Mouse (Mus musculus) embryonic facial prominence, embryonic 15.5 days (tissue): Measurements from ENCODE around the gene Ccdc85b. TPM values are rescaled to one million over a fixed set of nuclear protein-coding genes. Genes with fewer than 3 reads are reported as not detected.

ENCODE experiments used
- ATAC-seq: fragments of 200-750 bp; cut with Nextera tagmentation; 2 replicates; pipeline ENCODE4 v1.8.0; 2017; ENCODE audit warnings: low read depth, moderate TSS enrichment; ENCODE audit not compliant: insufficient number of reproducible peaks, low FRiP score, low TSS enrichment
- H3K27ac ChIP-seq: fragments of 300-500 bp; sonication (generic); replicated peaks from 2 replicates; pipeline ENCODE4 v1.5.1; 2015; ENCODE audit warnings: mild to moderate bottlenecking, inconsistent platforms
- H3K27me3 ChIP-seq: fragments of 300-500 bp; sonication (generic); 2 replicates; pipeline ENCODE4 v1.6.1; 2015; ENCODE audit warnings: inconsistent platforms
- H3K36me3 ChIP-seq: fragments of 300-500 bp; sonication (generic); 2 replicates; pipeline ENCODE4 v1.6.1; 2015; ENCODE audit warnings: mild to moderate bottlenecking, inconsistent platforms
- H3K4me1 ChIP-seq: fragments of 300-500 bp; sonication (generic); 2 replicates; pipeline ENCODE4 v1.6.1; 2015; ENCODE audit warnings: inconsistent platforms
- H3K4me2 ChIP-seq: fragments of 300-500 bp; sonication (generic); replicated peaks from 2 replicates; pipeline ENCODE4 v1.6.1; 2015; ENCODE audit warnings: mild to moderate bottlenecking, inconsistent platforms
- H3K4me3 ChIP-seq: fragments of 300-500 bp; sonication (generic); replicated peaks from 2 replicates; pipeline ENCODE4 v1.5.1; 2015; ENCODE audit warnings: mild to moderate bottlenecking, inconsistent platforms
- H3K9ac ChIP-seq: fragments of 300-500 bp; sonication (generic); 2 replicates; pipeline ENCODE4 v1.6.1; 2015; ENCODE audit warnings: inconsistent platforms
- H3K9me3 ChIP-seq: fragments of 300-500 bp; sonication (generic); replicated peaks from 2 replicates; pipeline ENCODE4 v1.6.1; 2016; ENCODE audit warnings: inconsistent platforms
- WGBS: fragments of 180-500 bp; shearing (Covaris S2); methylation state at CpG from one replicate; pipeline ENCODE4 v1.1.7; 2015; 5-methylcytosine and 5-hydroxymethylcytosine counted together
- polyA plus RNA-seq: library from polyadenylated mRNA; unstranded; fragments of >200 nt; fragmentation: Nextera tagmentation; extraction: Ambion mirVana; gene quantifications from 2 replicates; pipeline ENCODE4 v1.2.1, GENCODE M21; 2015

The Ccdc85b gene
- polyA plus RNA-seq, 1 experiment from 2014 or later = 8.0 TPM

GRCm38 (mm10) chr19:5465037-5465436 is 7.3 kb upstream of the Ccdc85b start:
- Histone ChIP-seq H3K9ac (no peak overlapping the region), H3K4me3 (no peak overlapping the region), H3K36me3 (peaks cover 56% of the 10 kb centered on the region), H3K27me3 (no peaks in the 10 kb centered on the region), H3K27ac (no peak overlapping the region), H3K9me3 (no peaks in the 10 kb centered on the region), H3K4me2 (no peak overlapping the region), H3K4me1 (peaks cover 28% of the 10 kb centered on the region)
- ATAC-seq = no peak
- 95% methylated on average over 8 of the region's 8 CpGs for WGBS

- Histone ChIP-seq H3K4me3 (peak overlapping the region; percentile 31), H3K4me1 (peaks cover 32% of the 10 kb centered on the region), H3K36me3 (peaks cover 56% of the 10 kb centered on the region), H3K4me2 (peak overlapping the region; percentile 46), H3K27me3 (peaks cover 2% of the 10 kb centered on the region; the same call in 1 of the 2 replicates), H3K9me3 (no peaks in the 10 kb centered on the region), H3K27ac (peak overlapping the region; percentile 40), H3K9ac (peak overlapping the region; percentile 15; the same call in 1 of the 2 replicates)
- peak; percentile 29; the same call in 1 of the 2 replicates for ATAC-seq
- WGBS = 35% methylated on average over 15 of the region's 15 CpGs
Measured at GRCm38 (mm10) chr19:5463791-5464562, 6.3 kb upstream of the Ccdc85b start.

DNA sequence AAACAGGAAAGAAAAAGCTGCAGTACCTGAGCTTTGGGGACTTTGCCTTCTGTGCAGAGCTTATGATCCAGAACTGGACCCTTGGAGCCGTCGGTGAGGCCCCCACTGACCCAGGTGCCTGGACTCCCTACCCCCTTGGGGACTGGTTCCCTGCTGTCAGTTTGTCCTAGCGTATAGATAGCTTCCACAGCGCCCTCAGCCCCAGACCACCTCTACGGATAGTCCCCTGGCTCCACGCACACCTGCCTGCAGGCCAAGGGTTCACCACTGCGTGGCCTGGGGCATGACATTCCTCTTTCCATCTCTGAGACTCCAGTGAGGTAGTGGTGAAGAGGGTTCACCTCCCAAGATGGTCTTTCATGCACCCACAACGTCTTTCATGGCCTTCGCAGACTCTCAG is 5.5 kb upstream of the Ccdc85b start:
- Histone ChIP-seq H3K9ac (no peak overlapping the region), H3K27me3 (peaks cover 4% of the 10 kb centered on the region; the same call in 1 of the 2 replicates), H3K36me3 (peaks cover 56% of the 10 kb centered on the region), H3K4me2 (no peak overlapping the region), H3K9me3 (no peaks in the 10 kb centered on the region), H3K27ac (no peak overlapping the region), H3K4me1 (peaks cover 31% of the 10 kb centered on the region), H3K4me3 (no peak overlapping the region)
- no peak for ATAC-seq
- WGBS = 87% methylated on average over 9 of the region's 9 CpGs

DNA sequence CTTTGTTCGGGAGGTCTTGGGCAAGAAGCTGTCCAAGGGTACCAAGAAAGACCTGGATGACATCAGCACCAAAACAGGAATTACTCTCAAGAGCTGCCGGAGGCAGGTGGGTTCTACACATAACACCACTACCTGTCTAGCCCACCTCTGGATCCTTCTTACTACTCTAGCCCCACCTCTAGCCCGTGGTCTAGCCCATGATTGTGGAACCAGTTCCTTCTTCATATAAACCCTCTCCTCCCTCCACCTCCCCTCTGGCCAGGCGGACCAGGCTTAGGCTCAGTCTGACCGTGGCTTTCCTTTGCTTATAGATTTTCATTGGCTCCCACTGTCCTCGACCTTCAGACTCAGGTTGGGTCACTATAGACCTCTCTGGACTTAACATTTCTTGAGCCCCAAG is 3.7 kb upstream of the Ccdc85b start:
- Histone ChIP-seq H3K36me3 (peaks cover 40% of the 10 kb centered on the region), H3K9ac (0 out of 2 replicates have a peak overlapping the region, but pooled peaks have one; percentile 66), H3K27ac (no peak overlapping the region), H3K4me3 (peak overlapping the region; percentile 89), H3K27me3 (peaks cover 4% of the 10 kb centered on the region; the same call in 1 of the 2 replicates), H3K9me3 (no peaks in the 10 kb centered on the region), H3K4me1 (peaks cover 45% of the 10 kb centered on the region), H3K4me2 (peak overlapping the region; percentile 86)
- 84% methylated on average over 6 of the region's 6 CpGs for WGBS
- no peak for ATAC-seq

GRCm38 (mm10) chr19:5460465-5460911 is 2.8 kb upstream of the Ccdc85b start, which contains the start of gene Fibp:
TSS of gene Fibp (plus strand) at chr19:5460615.
- ATAC-seq = peak; percentile 46
- Histone ChIP-seq H3K9me3 (no peaks in the 10 kb centered on the region), H3K9ac (peak within 1 kb of the TSS; percentile 66), H3K36me3 (peaks cover 30% of the 10 kb centered on the region), H3K4me1 (peaks cover 55% of the 10 kb centered on the region), H3K27ac (peak within 1 kb of the TSS; percentile 84), H3K4me2 (peak within 1 kb of the TSS; percentile 86), H3K4me3 (peak within 1 kb of the TSS; percentile 89), H3K27me3 (peaks cover 4% of the 10 kb centered on the region; the same call in 1 of the 2 replicates)
- WGBS = under 1% methylated on average over 32 of the region's 32 CpGs

- H3K4me2 ChIP-seq = peak overlapping the region; percentile 86
- WGBS = 31% methylated on average over 3 of the region's 3 CpGs
- H3K27ac ChIP-seq = peak overlapping the region; percentile 84
- H3K9ac ChIP-seq = peak overlapping the region; percentile 66
- peaks cover 4% of the 10 kb centered on the region; the same call in 1 of the 2 replicates for H3K27me3 ChIP-seq
- peaks cover 61% of the 10 kb centered on the region for H3K4me1 ChIP-seq
- H3K36me3 ChIP-seq = peaks cover 25% of the 10 kb centered on the region
- H3K9me3 ChIP-seq = no peaks in the 10 kb centered on the region
- H3K4me3 ChIP-seq = peak overlapping the region; percentile 89
- no peak for ATAC-seq
Measured at GRCm38 (mm10) chr19:5459896-5460295, 2.2 kb upstream of the Ccdc85b start.

GRCm38 (mm10) chr19:5459019-5459418 is 1.3 kb upstream of the Ccdc85b start:
- Histone ChIP-seq H3K4me3 (no peak overlapping the region), H3K9me3 (no peaks in the 10 kb centered on the region), H3K9ac (no peak overlapping the region), H3K4me2 (no peak overlapping the region), H3K27me3 (peaks cover 4% of the 10 kb centered on the region; the same call in 1 of the 2 replicates), H3K36me3 (peaks cover 23% of the 10 kb centered on the region), H3K27ac (no peak overlapping the region), H3K4me1 (peaks cover 57% of the 10 kb centered on the region)
- ATAC-seq = no peak
- WGBS = 65% methylated on average over 7 of the region's 7 CpGs

GRCm38 (mm10) chr19:5456922-5457745 is 560 bp downstream of the Ccdc85b start:
- Histone ChIP-seq H3K4me3 (peak overlapping the region; percentile 77), H3K27ac (peak overlapping the region; percentile 92), H3K4me2 (peak overlapping the region; percentile 99), H3K4me1 (peaks cover 52% of the 10 kb centered on the region), H3K9me3 (no peaks in the 10 kb centered on the region), H3K27me3 (peaks cover 4% of the 10 kb centered on the region; the same call in 1 of the 2 replicates), H3K36me3 (peaks cover 15% of the 10 kb centered on the region), H3K9ac (peak overlapping the region; percentile 74)
- peak; percentile 93 for ATAC-seq
- WGBS = under 1% methylated on average over 70 of the region's 70 CpGs

DNA sequence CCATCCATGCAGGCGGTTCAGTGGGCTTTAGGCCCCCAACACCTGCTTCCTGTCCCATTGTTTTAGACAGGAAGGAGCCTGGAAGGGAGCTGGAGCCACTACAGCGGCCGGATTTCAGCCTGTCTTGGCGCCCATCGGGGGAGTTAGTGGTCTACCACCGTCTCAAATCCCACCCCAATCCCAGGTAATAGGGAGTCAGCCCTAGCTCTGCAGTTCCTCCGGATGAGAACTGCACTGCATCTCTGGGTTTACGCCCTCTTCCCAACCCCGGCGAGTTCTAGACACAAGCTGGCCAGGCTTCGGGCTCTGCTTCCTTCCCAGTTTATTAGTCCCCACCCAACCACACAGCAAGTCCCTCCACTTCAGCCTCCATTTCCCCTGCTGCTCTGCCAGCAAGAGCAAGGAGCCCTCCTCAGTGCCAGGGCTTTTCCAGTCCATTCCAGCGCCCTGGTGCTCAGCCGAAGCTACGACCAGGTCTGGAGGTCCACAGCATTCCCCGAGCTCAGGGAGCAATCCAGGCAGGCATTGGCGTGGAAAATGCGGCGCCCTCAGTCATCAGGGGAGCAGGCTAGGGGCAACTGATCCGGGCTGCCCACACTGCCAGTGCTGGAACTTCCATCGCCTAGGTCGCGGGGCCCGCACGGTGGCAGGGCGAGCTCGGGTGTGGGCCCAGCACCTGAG is 1.3 kb downstream of the Ccdc85b start:
- no peaks in the 10 kb centered on the region for H3K9me3 ChIP-seq
- H3K27me3 ChIP-seq = peaks cover 4% of the 10 kb centered on the region; the same call in 1 of the 2 replicates
- peaks cover 46% of the 10 kb centered on the region for H3K4me1 ChIP-seq
- peak overlapping the region; percentile 77 for H3K4me3 ChIP-seq
- H3K4me2 ChIP-seq = peak overlapping the region; percentile 99
- WGBS = 3% methylated on average over 26 of the region's 26 CpGs
- peak overlapping the region; percentile 92 for H3K27ac ChIP-seq
- peaks cover 10% of the 10 kb centered on the region for H3K36me3 ChIP-seq
- ATAC-seq = no peak
- H3K9ac ChIP-seq = peak overlapping the region; percentile 74

- no peaks in the 10 kb centered on the region for H3K9me3 ChIP-seq
- peaks cover 11% of the 10 kb centered on the region; the same call in 1 of the 2 replicates for H3K27me3 ChIP-seq
- peak overlapping the region; percentile 99 for H3K4me2 ChIP-seq
- no peak overlapping the region for H3K27ac ChIP-seq
- peaks cover 39% of the 10 kb centered on the region for H3K4me1 ChIP-seq
- H3K36me3 ChIP-seq = peaks cover 10% of the 10 kb centered on the region
- no peak for ATAC-seq
- H3K9ac ChIP-seq = no peak overlapping the region
- H3K4me3 ChIP-seq = peak overlapping the region; percentile 77
- WGBS = 51% methylated on average over 8 of the region's 8 CpGs
Measured at GRCm38 (mm10) chr19:5455568-5455967, 2.1 kb downstream of the Ccdc85b start.
